Mouse (Mus musculus): ENCODE data around the gene Ctsd.

The Ctsd gene

GRCm38 (mm10) chr7:142400112-142400749, 12.4 kb upstream of the Ctsd start:
- in situ Hi-C loops (cut with MboI, MseI), result no loop called here

GRCm38 (mm10) chr7:142399250-142399649, 11.4 kb upstream of the Ctsd start:
- in situ Hi-C loops (cut with MboI, MseI), result no loop called here

GRCm38 (mm10) chr7:142398052-142398451, 10.2 kb upstream of the Ctsd start:
- in situ Hi-C loops (cut with MboI, MseI), result no loop called here

GRCm38 (mm10) chr7:142396611-142397010, 8.8 kb upstream of the Ctsd start:
- in situ Hi-C loops (cut with MboI, MseI), result no loop called here

GRCm38 (mm10) chr7:142395472-142395871, 7.6 kb upstream of the Ctsd start:
- in situ Hi-C loops (cut with MboI, MseI), result no loop called here

- in situ Hi-C loops (cut with MboI, MseI), result loop anchor here in 1 of 2 experiments (5.0 kb wide), 1 partner anchor 492 kb away; no protein-coding TSS in a partner anchor
Measured at GRCm38 (mm10) chr7:142394261-142395190, 6.7 kb upstream of the Ctsd start.

- in situ Hi-C loops (cut with MboI, MseI), result loop anchor here in 1 of 2 experiments (5.0 kb wide), 1 partner anchor 491 kb away; no protein-coding TSS in a partner anchor
Measured at GRCm38 (mm10) chr7:142393191-142393590, 5.4 kb upstream of the Ctsd start.

GRCm38 (mm10) chr7:142391609-142392008, 3.8 kb upstream of the Ctsd start:
- in situ Hi-C loops (cut with MboI, MseI), result loop anchor here in 1 of 2 experiments (5.0 kb wide), 1 partner anchor 489 kb away; no protein-coding TSS in a partner anchor

- in situ Hi-C loops (cut with MboI, MseI), result loop anchor here in 1 of 2 experiments (5.0 kb wide), 1 partner anchor 489 kb away; no protein-coding TSS in a partner anchor
Measured at GRCm38 (mm10) chr7:142391108-142391507, 3.3 kb upstream of the Ctsd start.

- in situ Hi-C loops (cut with MboI, MseI), result loop anchor here in 1 of 2 experiments (5.0 kb wide), 1 partner anchor 488 kb away; no protein-coding TSS in a partner anchor
Measured at GRCm38 (mm10) chr7:142389961-142390650, 2.3 kb upstream of the Ctsd start.

GRCm38 (mm10) chr7:142388740-142389139, 902 bp upstream of the Ctsd start:
- in situ Hi-C loops (cut with MboI, MseI), result no loop called here

- in situ Hi-C loops (cut with MboI, MseI), result no loop called here
Measured at GRCm38 (mm10) chr7:142388198-142388597, 360 bp upstream of the Ctsd start.

- in situ Hi-C loops (cut with MboI, MseI), result no loop called here
Measured at GRCm38 (mm10) chr7:142386621-142387201, 1.1 kb downstream of the Ctsd start.

- in situ Hi-C loops (cut with MboI, MseI), result no loop called here
Measured at GRCm38 (mm10) chr7:142385742-142386403, 2.0 kb downstream of the Ctsd start.

GRCm38 (mm10) chr7:142384306-142384705, 3.5 kb downstream of the Ctsd start:
- in situ Hi-C loops (cut with MboI, MseI), result no loop called here

- in situ Hi-C loops (cut with MboI, MseI), result no loop called here
Measured at GRCm38 (mm10) chr7:142382567-142382966, 5.3 kb downstream of the Ctsd start, which contains the start of gene Gm49369. TSS of gene Gm49369 (minus strand) at chr7:142382667.

- in situ Hi-C loops (cut with MboI, MseI), result no loop called here
Measured at GRCm38 (mm10) chr7:142381175-142381574, 6.7 kb downstream of the Ctsd start.

GRCm38 (mm10) chr7:142379186-142379585, 8.7 kb downstream of the Ctsd start:
- in situ Hi-C loops (cut with MboI, MseI), result no loop called here

- in situ Hi-C loops (cut with MboI, MseI), result no loop called here
Measured at GRCm38 (mm10) chr7:142377233-142377925, 10.5 kb downstream of the Ctsd start.

GRCm38 (mm10) chr7:142376096-142376495, 11.7 kb downstream of the Ctsd start:
- in situ Hi-C loops (cut with MboI, MseI), result no loop called here
